Mouse (Mus musculus): ENCODE results near the gene Dapk1. TPM values are rescaled to one million over a fixed set of nuclear protein-coding genes. Genes with fewer than 3 reads are reported as not detected.

Gene Dapk1
- polyA plus RNA-seq, 1 experiment from 2014 or later, result 32.7 TPM

DNA sequence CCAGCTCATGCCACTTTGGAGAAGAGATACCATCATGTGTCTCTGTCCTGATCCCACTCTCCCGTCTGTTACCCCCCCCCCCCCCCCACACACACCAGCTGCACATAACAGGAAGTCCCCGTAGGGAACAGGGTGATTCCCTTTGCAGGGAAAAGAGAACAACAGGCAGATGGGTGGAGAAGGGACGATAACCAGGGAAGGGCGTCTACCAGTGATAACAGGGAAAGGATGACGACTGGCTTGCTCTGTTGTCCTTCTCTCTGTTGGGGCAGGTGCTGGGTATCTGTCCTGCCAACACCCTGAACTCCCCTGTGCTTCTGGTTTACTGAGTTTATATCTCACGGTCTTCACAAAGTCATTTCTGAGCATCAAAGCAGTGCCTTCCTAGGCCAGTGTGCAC lies 18.0 kb downstream of the Dapk1 start:
- Histone ChIP-seq H3K9ac (no peak overlapping the region), H3K4me3 (no peak overlapping the region), H3K27ac (no peak overlapping the region), H3K4me2 (no peak overlapping the region), H3K4me1 (peaks cover 13% of the 10 kb centered on the region), H3K9me3 (no peaks in the 10 kb centered on the region), H3K36me3 (no peaks in the 10 kb centered on the region), H3K27me3 (no peaks in the 10 kb centered on the region)
- no peak for ATAC-seq (ENCODE audit: borderline replicate concordance, extremely low read depth, low FRiP score, low TSS enrichment)
- WGBS, result 40% methylated on average over 5 of the region's 6 CpGs

GRCm38 (mm10) chr13:60621411-60621965 lies 19.7 kb downstream of the Dapk1 start:
- peaks cover 13% of the 10 kb centered on the region for H3K4me1 ChIP-seq
- H3K9me3 ChIP-seq, result no peaks in the 10 kb centered on the region
- H3K27me3 ChIP-seq, result no peaks in the 10 kb centered on the region
- no peak overlapping the region for H3K27ac ChIP-seq
- no peak overlapping the region for H3K9ac ChIP-seq
- ATAC-seq (ENCODE audit: borderline replicate concordance, extremely low read depth, low FRiP score, low TSS enrichment), result no peak
- whole genome bisulfite sequencing, result 52% methylated on average over 4 of the region's 4 CpGs
- no peaks in the 10 kb centered on the region for H3K36me3 ChIP-seq
- no peak overlapping the region for H3K4me2 ChIP-seq
- H3K4me3 ChIP-seq, result no peak overlapping the region

DNA sequence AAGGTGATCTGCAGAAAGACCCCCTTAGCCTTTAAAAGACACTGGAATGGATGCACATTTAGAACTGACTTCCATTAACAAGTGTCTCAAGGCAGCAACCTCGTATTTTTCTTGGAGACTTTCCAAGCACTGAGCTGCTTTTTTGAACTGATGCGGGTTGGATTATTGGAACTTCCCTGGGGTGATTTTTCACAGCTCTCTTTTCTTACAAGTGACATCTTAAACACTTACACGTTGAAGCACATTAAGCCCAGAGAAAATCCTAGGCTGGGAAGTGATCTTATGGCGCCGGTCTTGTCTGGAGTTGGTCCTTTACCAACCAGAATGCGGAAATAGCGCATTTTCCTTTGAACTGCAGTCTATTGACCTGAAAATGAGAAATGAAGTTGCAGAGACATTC lies 23.8 kb downstream of the Dapk1 start:
- Histone ChIP-seq H3K9ac (no peak overlapping the region), H3K4me1 (peaks cover 9% of the 10 kb centered on the region; the same call in 1 of the 2 replicates), H3K9me3 (no peaks in the 10 kb centered on the region), H3K27ac (no peak overlapping the region), H3K36me3 (no peaks in the 10 kb centered on the region), H3K4me3 (no peak overlapping the region), H3K4me2 (no peak overlapping the region), H3K27me3 (no peaks in the 10 kb centered on the region)
- ATAC-seq (ENCODE audit: borderline replicate concordance, extremely low read depth, low FRiP score, low TSS enrichment), result no peak
- WGBS, result 59% methylated on average over 7 of the region's 7 CpGs

DNA sequence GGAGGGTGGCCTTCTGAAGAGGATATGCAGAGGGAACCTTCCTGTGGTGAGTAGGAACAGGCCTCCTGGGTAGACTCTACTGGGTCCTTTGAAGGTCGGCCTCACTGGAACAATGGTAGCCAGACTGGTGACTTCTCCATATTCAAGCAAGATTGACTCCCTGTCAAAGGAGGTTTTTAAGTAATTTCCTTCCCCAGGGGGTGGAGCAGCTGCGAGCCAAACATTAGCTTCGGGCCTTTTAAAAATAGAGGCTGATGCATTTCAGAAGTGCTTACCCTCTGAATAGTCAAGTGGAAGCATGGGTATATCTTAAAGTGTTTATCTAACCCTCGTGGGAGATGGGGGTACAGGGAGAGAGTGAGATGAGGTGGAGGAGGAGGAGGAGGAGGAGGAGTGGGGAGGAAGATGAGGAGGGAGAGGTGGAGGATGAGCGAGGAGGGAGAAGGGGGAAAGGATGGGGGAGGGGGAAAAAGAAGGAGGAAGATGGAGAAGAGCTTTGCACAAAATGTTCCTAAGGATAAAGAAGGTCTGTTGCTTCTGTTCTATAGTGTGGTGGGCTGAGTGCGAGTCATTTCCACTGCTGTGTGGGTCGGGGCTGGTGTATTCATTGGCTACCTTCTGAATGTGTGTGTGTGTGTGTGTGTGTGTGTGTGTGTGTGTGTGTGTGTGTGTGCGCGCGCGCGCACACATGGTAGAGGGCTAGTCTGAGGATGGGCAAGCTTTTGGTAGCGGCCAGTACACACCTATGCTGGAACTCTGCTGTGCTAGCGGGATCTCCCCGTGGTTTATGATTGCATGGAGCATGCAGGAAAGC lies 26.3 kb downstream of the Dapk1 start:
- Histone ChIP-seq H3K9ac (no peak overlapping the region), H3K9me3 (no peaks in the 10 kb centered on the region), H3K27me3 (no peaks in the 10 kb centered on the region), H3K4me3 (no peak overlapping the region), H3K4me2 (no peak overlapping the region), H3K4me1 (peaks cover 4% of the 10 kb centered on the region; the same call in 1 of the 2 replicates), H3K27ac (no peak overlapping the region), H3K36me3 (no peaks in the 10 kb centered on the region)
- 54% methylated on average over 15 of the region's 15 CpGs for WGBS
- no peak for ATAC-seq (ENCODE audit: borderline replicate concordance, extremely low read depth, low FRiP score, low TSS enrichment)

GRCm38 (mm10) chr13:60628657-60628950 lies 26.9 kb downstream of the Dapk1 start:
- WGBS, result 29% methylated on average over 2 of the region's 2 CpGs
- H3K27me3 ChIP-seq, result no peaks in the 10 kb centered on the region
- no peak overlapping the region for H3K4me2 ChIP-seq
- H3K9ac ChIP-seq, result no peak overlapping the region
- H3K27ac ChIP-seq, result no peak overlapping the region
- no peaks in the 10 kb centered on the region for H3K36me3 ChIP-seq
- H3K9me3 ChIP-seq, result no peaks in the 10 kb centered on the region
- H3K4me1 ChIP-seq, result peaks cover 4% of the 10 kb centered on the region; the same call in 1 of the 2 replicates
- no peak overlapping the region for H3K4me3 ChIP-seq
- ATAC-seq (ENCODE audit: borderline replicate concordance, extremely low read depth, low FRiP score, low TSS enrichment), result no peak

- Histone ChIP-seq H3K9ac (no peak overlapping the region), H3K27ac (no peak overlapping the region), H3K4me3 (no peak overlapping the region), H3K9me3 (no peaks in the 10 kb centered on the region), H3K27me3 (no peaks in the 10 kb centered on the region), H3K4me2 (no peak overlapping the region), H3K36me3 (no peaks in the 10 kb centered on the region), H3K4me1 (peaks cover 9% of the 10 kb centered on the region)
- WGBS, result 90% methylated on average over 9 of the region's 9 CpGs
- no peak for ATAC-seq (ENCODE audit: borderline replicate concordance, extremely low read depth, low FRiP score, low TSS enrichment)
Observed at GRCm38 (mm10) chr13:60629419-60629818, 27.7 kb downstream of the Dapk1 start.

- Histone ChIP-seq H3K4me1 (peaks cover 11% of the 10 kb centered on the region), H3K9ac (no peak overlapping the region), H3K9me3 (no peaks in the 10 kb centered on the region), H3K4me3 (no peak overlapping the region), H3K36me3 (no peaks in the 10 kb centered on the region), H3K4me2 (no peak overlapping the region), H3K27me3 (no peaks in the 10 kb centered on the region), H3K27ac (no peak overlapping the region)
- ATAC-seq (ENCODE audit: borderline replicate concordance, extremely low read depth, low FRiP score, low TSS enrichment), result no peak
- WGBS, result 48% methylated on average over 6 of the region's 6 CpGs
Observed at GRCm38 (mm10) chr13:60633945-60634344, 32.2 kb downstream of the Dapk1 start.

DNA sequence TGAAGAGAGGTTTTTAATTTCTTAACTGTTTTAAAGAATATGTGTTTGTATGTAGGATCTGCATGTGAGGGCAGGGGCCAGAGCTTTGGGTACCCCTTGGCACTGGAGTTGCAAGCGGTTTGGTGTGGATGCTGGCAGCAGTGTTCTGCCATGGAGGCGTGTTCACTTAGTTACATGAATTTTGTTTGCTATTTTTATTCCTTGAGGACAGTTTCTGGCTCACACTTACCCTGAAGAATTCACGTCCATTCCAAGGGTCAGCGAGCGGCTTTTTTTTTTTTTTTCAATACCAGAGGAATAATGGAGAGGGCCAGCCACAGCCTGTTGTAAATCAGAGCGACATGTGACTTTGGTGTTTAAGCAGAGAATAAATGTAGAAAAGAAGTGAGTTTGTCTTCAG lies 33.9 kb downstream of the Dapk1 start:
- WGBS, result 42% methylated on average over 6 of the region's 6 CpGs
- Histone ChIP-seq H3K4me3 (no peak overlapping the region), H3K4me2 (no peak overlapping the region), H3K9ac (no peak overlapping the region), H3K36me3 (no peaks in the 10 kb centered on the region), H3K27me3 (no peaks in the 10 kb centered on the region), H3K4me1 (peaks cover 17% of the 10 kb centered on the region), H3K27ac (peak overlapping the region; percentile 57; the same call in 1 of the 2 replicates), H3K9me3 (no peaks in the 10 kb centered on the region)
- peak; percentile 82; the same call in 1 of the 2 replicates for ATAC-seq (ENCODE audit: borderline replicate concordance, extremely low read depth, low FRiP score, low TSS enrichment)

- H3K27ac ChIP-seq, result no peak overlapping the region
- WGBS, result 66% methylated on average over 11 of the region's 11 CpGs
- no peak for ATAC-seq (ENCODE audit: borderline replicate concordance, extremely low read depth, low FRiP score, low TSS enrichment)
Observed at GRCm38 (mm10) chr13:60639482-60640055, 37.8 kb downstream of the Dapk1 start.

GRCm38 (mm10) chr13:60640420-60640819 lies 38.7 kb downstream of the Dapk1 start:
- H3K4me2 ChIP-seq, result no peak overlapping the region
- H3K36me3 ChIP-seq, result no peaks in the 10 kb centered on the region
- H3K27me3 ChIP-seq, result no peaks in the 10 kb centered on the region
- H3K27ac ChIP-seq, result no peak overlapping the region
- peaks cover 18% of the 10 kb centered on the region; the same call in 1 of the 2 replicates for H3K4me1 ChIP-seq
- H3K4me3 ChIP-seq, result no peak overlapping the region
- H3K9ac ChIP-seq, result no peak overlapping the region
- WGBS, result 89% methylated on average over 7 of the region's 7 CpGs
- no peaks in the 10 kb centered on the region for H3K9me3 ChIP-seq
- no peak for ATAC-seq (ENCODE audit: borderline replicate concordance, extremely low read depth, low FRiP score, low TSS enrichment)

More at GRCm38 (mm10) chr13:60639482-60640055, 37.8 kb downstream of the Dapk1 start:
- H3K9ac ChIP-seq, result no peak overlapping the region
- H3K9me3 ChIP-seq, result no peaks in the 10 kb centered on the region
- H3K4me3 ChIP-seq, result no peak overlapping the region
- H3K27me3 ChIP-seq, result no peaks in the 10 kb centered on the region
- H3K4me1 ChIP-seq, result peaks cover 17% of the 10 kb centered on the region; the same call in 1 of the 2 replicates
- no peaks in the 10 kb centered on the region for H3K36me3 ChIP-seq
- no peak overlapping the region for H3K4me2 ChIP-seq

DNA sequence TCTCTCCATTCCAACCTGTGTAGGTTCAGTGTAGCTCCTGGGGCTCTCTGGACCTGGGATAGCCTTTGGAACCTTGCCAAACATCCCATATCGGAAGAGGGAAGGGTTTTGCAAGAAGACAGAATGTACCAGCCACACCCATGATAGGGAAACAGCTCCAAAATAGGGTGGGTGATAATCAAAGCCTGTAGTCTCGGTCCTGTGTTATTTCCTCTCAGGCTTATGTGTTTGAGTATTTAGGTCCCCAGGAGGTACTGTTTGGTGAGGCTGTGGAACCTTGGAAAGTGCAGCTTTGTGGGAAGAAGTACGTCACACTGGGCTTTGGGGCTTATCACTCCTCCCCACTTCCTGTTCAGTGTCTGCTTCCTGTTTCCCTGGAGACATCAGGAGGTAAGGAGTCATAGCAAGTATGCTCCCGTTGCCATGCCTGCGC lies 42.7 kb downstream of the Dapk1 start:
- Histone ChIP-seq H3K4me3 (no peak overlapping the region), H3K9ac (no peak overlapping the region), H3K27me3 (no peaks in the 10 kb centered on the region), H3K36me3 (no peaks in the 10 kb centered on the region), H3K4me2 (no peak overlapping the region), H3K9me3 (no peaks in the 10 kb centered on the region), H3K4me1 (peaks cover 12% of the 10 kb centered on the region; the same call in 1 of the 2 replicates), H3K27ac (no peak overlapping the region)
- no peak for ATAC-seq (ENCODE audit: borderline replicate concordance, extremely low read depth, low FRiP score, low TSS enrichment)
- WGBS, result 53% methylated on average over 5 of the region's 5 CpGs

GRCm38 (mm10) chr13:60646791-60647190 lies 45.0 kb downstream of the Dapk1 start:
- H3K27ac ChIP-seq, result no peak overlapping the region
- no peak overlapping the region for H3K4me3 ChIP-seq
- H3K27me3 ChIP-seq, result no peaks in the 10 kb centered on the region
- H3K4me1 ChIP-seq, result 0 out of 2 replicates have a peak, but pooled peaks cover 8% of the 10 kb centered on the region
- H3K9me3 ChIP-seq, result no peaks in the 10 kb centered on the region
- no peak overlapping the region for H3K9ac ChIP-seq
- no peak overlapping the region for H3K4me2 ChIP-seq
- H3K36me3 ChIP-seq, result no peaks in the 10 kb centered on the region
- 96% methylated on average over 3 of the region's 3 CpGs for WGBS
- ATAC-seq (ENCODE audit: borderline replicate concordance, extremely low read depth, low FRiP score, low TSS enrichment), result no peak

Measured in lung, embryonic 15.5 days (tissue).